Mouse (Mus musculus) forebrain, embryonic 14.5 days (tissue): ENCODE data around the gene Hoxa4. TPM values are rescaled to one million over a fixed set of nuclear protein-coding genes. Genes with fewer than 3 reads are reported as not detected.
A peak's percentile ranks its signal among the peaks of the same experiment; 100 is the strongest.

Source experiments
- ATAC-seq: fragments of 200-750 bp; cut with Nextera tagmentation; 2 replicates; pipeline ENCODE4 v1.8.0; 2017; ENCODE audit warnings: mild to moderate bottlenecking, moderate library complexity
- DNase-seq: peaks from one replicate; pipeline ENCODE4 v3.0.0-alpha.2; 2015; ENCODE audit warnings: low spot score
- H3K27ac ChIP-seq: fragments of 300-500 bp; sonication (generic); 2 replicates; pipeline ENCODE4 v1.5.1; 2014; ENCODE audit warnings: low read depth, mild to moderate bottlenecking, control low read depth, low read length, moderate library complexity
- H3K27me3 ChIP-seq: fragments of 300-500 bp; sonication (generic); replicated peaks from 2 replicates; pipeline ENCODE4 v1.6.1; 2014; ENCODE audit warnings: low read length, control low read depth, mixed read lengths; ENCODE audit not compliant: control insufficient read depth, insufficient read depth
- H3K36me3 ChIP-seq: fragments of 300-500 bp; sonication (generic); 2 replicates; pipeline ENCODE4 v1.6.1; 2014; ENCODE audit warnings: low read length, control low read depth; ENCODE audit not compliant: control insufficient read depth, insufficient read depth
- H3K4me1 ChIP-seq: fragments of 300-500 bp; sonication (generic); 2 replicates; pipeline ENCODE4 v1.6.1; 2014; ENCODE audit warnings: antibody characterized with exemption, low read length, control low read depth; ENCODE audit not compliant: control insufficient read depth, insufficient read depth
- H3K4me2 ChIP-seq: fragments of 300-500 bp; sonication (generic); 2 replicates; pipeline ENCODE4 v1.6.1; 2014; ENCODE audit warnings: mild to moderate bottlenecking, control low read depth, low read length
- H3K4me3 ChIP-seq: fragments of 300-500 bp; sonication (generic); 2 replicates; pipeline ENCODE4 v1.5.1; 2014; ENCODE audit warnings: low read depth, low read length, control low read depth
- H3K9ac ChIP-seq: fragments of 300-500 bp; sonication (generic); 2 replicates; pipeline ENCODE4 v1.6.1; 2014; ENCODE audit warnings: mild to moderate bottlenecking, low read length, control low read depth, moderate library complexity
- H3K9me3 ChIP-seq: fragments of 300-500 bp; sonication (generic); replicated peaks from 2 replicates; pipeline ENCODE4 v1.6.1; 2016; ENCODE audit warnings: low read length, control low read depth, mixed read lengths; ENCODE audit not compliant: control insufficient read depth
- WGBS: fragments of 180-500 bp; shearing (Covaris S2); extraction: QIAGEN DNeasy Blood & Tissue Kit; methylation state at CpG from one replicate; pipeline ENCODE4 v1.1.7; 2014; 5-methylcytosine and 5-hydroxymethylcytosine counted together
- polyA plus RNA-seq: library from polyadenylated mRNA; unstranded; fragments of >200 nt; fragmentation: Nextera tagmentation; extraction: Ambion mirVana; gene quantifications from 2 replicates; pipeline ENCODE4 v1.2.1, GENCODE M21; 2014

Hoxa4 gene
- polyA plus RNA-seq, 1 experiment from 2014 or later, result not detected

DNA sequence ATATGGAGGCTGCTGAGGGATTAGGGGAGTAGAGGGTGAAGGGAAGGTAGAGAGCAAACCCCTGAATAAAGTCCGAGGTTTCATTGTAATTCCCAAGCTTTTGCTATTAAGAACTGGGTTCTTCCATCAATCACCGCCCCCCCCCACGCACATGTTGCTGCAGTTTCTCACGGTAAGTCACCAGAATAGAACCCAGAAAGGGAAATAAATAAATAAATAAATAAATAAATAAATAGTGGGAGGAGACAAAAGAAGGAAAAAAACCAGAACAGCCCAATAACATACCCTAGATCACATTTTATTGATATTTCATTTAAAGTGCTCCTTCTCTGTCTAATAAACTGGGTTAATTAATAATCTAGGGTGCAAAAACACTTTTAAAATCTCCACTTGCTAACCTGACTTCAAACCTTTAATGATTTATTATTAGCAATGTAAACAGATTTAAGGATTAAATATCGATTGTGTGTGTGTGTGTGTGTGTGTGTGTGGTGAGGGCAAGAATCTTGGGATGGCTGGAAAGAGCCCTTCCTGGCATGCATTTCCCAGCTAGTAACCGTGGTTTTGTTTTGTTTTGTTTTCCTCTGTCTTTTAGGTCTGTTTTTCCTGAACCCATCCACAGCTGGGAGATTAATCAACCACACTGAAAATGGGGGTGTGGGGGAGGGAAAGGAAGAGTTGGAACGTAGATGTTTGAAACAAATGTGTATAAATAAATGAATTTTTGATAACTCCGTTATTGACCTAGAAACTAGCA is 30.0 kb downstream of the Hoxa4 start:
- 2% methylated on average over 8 of the region's 8 CpGs for WGBS
- H3K9ac ChIP-seq, result no peak overlapping the region
- peaks cover 95% of the 10 kb centered on the region for H3K27me3 ChIP-seq
- no peaks in the 10 kb centered on the region for H3K9me3 ChIP-seq
- no peak overlapping the region for H3K4me2 ChIP-seq
- no peak overlapping the region for H3K4me3 ChIP-seq
- no peak overlapping the region for H3K27ac ChIP-seq
- ATAC-seq (no peak), DNase-seq (no peak)
- H3K4me1 ChIP-seq, result peaks cover 8% of the 10 kb centered on the region; the same call in 1 of the 2 replicates
- no peaks in the 10 kb centered on the region for H3K36me3 ChIP-seq

DNA sequence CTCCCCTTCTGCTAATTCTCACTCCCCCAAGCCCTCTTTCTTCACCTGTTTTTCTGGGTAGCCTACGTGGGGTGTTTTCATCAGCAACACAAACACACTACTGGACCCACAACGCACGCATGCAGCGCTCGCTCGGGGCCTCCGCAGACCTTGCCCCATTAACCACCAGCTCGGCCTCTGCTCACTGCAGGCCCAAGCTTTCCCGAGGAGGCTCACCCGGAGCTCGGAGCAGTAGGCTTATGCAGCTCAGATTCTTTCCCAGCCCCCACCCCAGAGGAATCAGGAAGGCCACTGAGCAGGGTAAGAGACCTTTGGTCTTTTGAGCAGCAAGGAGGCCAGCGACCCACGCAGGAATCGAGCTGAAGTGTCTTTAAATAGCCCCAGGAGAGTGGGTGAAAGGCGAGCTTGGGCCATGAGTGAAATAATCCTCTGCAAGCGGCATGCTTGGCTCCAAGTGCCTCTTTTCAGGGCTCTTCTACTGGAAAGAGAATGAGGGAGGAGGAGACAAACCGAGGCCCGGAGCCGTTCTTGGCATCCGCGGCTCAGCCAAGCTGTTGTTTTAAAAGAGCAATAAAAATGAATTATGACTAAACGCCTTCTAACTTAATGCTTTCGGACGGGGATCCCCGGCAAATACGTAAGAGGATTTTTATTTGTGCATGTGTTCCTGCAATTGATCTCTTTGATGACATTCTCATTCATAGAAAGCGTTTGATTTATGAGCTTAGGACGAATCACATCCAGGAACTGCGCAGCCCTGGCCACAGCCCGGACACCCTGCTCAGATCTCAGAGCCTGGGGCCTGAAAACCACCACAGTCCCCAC is 30.8 kb downstream of the Hoxa4 start:
- no peak overlapping the region for H3K4me2 ChIP-seq
- ATAC-seq (no peak), DNase-seq (no peak)
- under 1% methylated on average over 30 of the region's 30 CpGs for WGBS
- no peak overlapping the region for H3K9ac ChIP-seq
- no peak overlapping the region for H3K27ac ChIP-seq
- H3K4me3 ChIP-seq, result no peak overlapping the region
- H3K27me3 ChIP-seq, result peaks cover 95% of the 10 kb centered on the region
- peaks cover 8% of the 10 kb centered on the region; the same call in 1 of the 2 replicates for H3K4me1 ChIP-seq
- no peaks in the 10 kb centered on the region for H3K9me3 ChIP-seq
- no peaks in the 10 kb centered on the region for H3K36me3 ChIP-seq

DNA sequence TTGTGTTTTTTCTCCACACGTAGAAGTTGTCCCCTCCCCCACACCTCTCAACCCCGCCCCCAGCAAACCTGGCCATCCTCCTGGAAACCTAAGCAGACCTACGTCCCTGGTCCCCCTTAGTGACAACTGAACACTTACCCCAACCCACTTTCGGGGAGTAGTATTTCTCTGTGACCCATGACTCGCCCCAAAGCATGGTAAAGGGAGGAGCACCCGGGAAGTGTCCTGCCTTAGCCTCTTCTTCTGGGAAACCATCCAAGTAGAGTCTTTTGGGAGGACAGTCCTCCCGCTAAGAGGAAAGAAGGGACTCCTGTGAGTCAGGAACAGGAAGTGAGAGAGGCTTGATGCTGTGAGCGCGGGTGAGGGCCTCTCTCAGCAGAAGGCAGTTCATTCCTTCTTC is 31.6 kb downstream of the Hoxa4 start:
- WGBS, result 3% methylated on average over 7 of the region's 9 CpGs
- Histone ChIP-seq H3K9me3 (no peaks in the 10 kb centered on the region), H3K36me3 (no peaks in the 10 kb centered on the region), H3K4me3 (no peak overlapping the region), H3K27me3 (peaks cover 95% of the 10 kb centered on the region), H3K4me2 (no peak overlapping the region), H3K27ac (no peak overlapping the region), H3K4me1 (peaks cover 8% of the 10 kb centered on the region; the same call in 1 of the 2 replicates), H3K9ac (no peak overlapping the region)
- DNase-seq (no peak), ATAC-seq (no peak)

DNA sequence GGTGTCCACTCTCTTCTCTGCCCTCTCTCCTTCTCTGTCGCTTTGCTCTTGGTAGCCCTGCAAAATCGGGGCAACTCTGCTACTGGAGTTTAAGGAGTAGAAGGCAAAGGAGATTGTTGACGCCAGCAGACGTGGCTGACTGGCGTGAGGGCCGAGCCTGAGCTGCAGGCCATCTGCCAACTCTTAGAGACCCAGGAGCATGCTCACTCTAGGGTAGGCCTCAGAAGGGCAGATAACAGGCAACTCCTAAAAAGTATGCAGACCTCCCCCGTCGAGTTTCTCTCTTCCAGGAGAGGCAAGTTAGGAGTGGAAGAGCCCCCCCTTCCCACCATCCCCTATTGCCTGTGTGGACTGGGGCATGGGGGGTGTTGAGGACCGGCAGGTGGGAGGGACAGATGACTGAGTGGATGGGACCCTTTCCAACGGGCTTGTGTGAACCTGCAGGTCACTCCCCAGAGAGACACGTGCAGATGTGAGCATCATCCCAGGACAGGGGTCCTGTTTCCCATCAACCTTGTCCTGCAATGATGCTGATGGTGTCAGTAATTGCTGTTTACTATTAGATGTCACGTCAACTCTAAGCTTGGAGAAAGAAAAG is 32.3 kb downstream of the Hoxa4 start:
- ATAC-seq (no peak), DNase-seq (no peak)
- H3K9me3 ChIP-seq, result no peaks in the 10 kb centered on the region
- H3K27me3 ChIP-seq, result peaks cover 95% of the 10 kb centered on the region
- H3K4me3 ChIP-seq, result no peak overlapping the region
- no peak overlapping the region for H3K27ac ChIP-seq
- H3K4me2 ChIP-seq, result peak overlapping the region; percentile 93
- H3K36me3 ChIP-seq, result no peaks in the 10 kb centered on the region
- H3K9ac ChIP-seq, result no peak overlapping the region
- WGBS, result 4% methylated on average over 12 of the region's 12 CpGs
- H3K4me1 ChIP-seq, result peaks cover 8% of the 10 kb centered on the region; the same call in 1 of the 2 replicates

DNA sequence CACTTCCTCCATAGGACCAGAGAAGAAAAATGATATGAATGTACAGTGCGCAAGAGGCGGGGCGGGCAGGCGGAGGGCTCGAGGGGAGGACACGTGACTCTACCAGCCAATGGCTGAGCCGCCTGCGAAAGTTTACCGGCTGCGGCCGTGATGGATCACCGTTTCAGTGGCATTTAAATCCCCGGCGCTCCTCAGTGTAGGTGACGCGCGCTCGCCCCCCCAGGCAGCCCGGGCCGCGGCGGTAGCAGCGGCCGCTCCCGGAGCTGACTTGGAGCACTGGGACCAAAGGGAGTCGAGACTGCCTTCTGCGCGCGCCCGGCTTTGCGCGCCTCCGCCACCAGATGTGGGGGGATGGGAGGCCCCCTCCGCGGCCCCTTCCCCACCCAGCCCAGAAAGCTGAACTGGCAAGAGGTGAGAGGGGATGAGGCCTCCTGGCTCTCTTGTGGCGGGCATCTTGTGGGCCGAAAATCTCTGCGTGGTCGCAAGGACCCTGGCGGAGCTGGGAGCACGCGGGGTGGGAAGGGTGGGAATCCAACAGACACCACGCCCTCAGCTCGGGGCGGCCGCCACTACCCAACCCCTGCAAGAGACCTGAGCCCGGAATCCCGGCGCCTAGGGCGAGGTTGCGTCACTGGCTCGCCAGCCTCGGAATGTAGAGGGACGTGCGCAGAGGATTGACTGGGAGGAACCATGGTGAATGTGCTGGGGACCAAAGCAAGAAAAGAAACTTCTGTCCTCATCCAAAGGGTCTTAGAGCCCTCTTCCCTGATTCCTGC is 33.1 kb downstream of the Hoxa4 start, which contains the start of gene Hoxa1:
Gene Hoxa1 (minus strand): TSS at position 42 of the 776 bp plus-strand sequence.
- H3K27me3 ChIP-seq, result peaks cover 96% of the 10 kb centered on the region
- H3K4me3 ChIP-seq, result peak within 1 kb of the TSS; percentile 44
- peak within 1 kb of the TSS; percentile 93 for H3K4me2 ChIP-seq
- WGBS, result under 1% methylated on average over 55 of the region's 55 CpGs
- H3K4me1 ChIP-seq, result peaks cover 8% of the 10 kb centered on the region; the same call in 1 of the 2 replicates
- no peak within 1 kb of the TSS for H3K27ac ChIP-seq
- no peaks in the 10 kb centered on the region for H3K36me3 ChIP-seq
- ATAC-seq (peak; percentile 82), DNase-seq (peak; percentile 62)
- no peaks in the 10 kb centered on the region for H3K9me3 ChIP-seq
- H3K9ac ChIP-seq, result no peak within 1 kb of the TSS; the same call in 1 of the 2 replicates

DNA sequence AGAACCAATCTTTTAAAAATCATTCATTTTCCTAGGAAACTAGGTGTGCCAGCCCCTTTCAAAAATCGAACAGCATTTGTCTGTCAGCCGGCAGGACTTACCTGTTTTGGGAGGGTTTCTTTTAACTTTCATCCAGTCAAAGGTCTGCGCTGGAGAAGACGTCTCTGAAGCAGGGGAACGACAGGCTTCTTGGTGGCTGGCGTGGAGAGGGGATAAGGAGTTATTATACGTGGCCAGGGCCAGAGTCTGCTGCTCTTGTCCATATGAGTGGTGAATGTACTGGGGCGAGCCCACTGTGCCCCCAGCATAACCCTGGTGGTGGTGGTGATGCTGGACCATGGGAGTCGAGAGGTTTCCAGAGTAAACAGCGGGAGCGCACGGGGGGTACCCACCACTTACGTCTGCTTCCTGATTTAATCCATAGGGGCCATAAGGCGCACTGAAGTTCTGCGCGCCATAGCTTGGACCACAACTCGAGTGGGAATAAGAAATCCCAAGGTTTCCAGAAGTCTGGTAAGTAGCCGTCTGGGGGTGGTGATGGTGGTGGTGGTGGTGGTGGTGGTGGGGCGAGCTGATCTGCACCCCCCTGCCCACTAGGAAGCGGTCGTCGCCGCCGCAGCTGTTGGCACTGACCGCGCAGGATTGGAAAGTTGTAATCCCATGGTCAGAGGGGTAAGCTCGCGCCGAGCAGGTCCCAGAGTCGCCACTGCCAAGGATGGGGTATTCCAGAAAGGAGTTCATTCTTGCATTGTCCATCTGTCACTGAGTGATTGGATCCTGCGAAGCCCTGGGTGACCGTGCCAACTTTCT is 33.9 kb downstream of the Hoxa4 start:
- Histone ChIP-seq H3K4me3 (peak overlapping the region; percentile 44), H3K27me3 (peaks cover 96% of the 10 kb centered on the region), H3K4me2 (peak overlapping the region; percentile 93), H3K4me1 (peaks cover 8% of the 10 kb centered on the region; the same call in 1 of the 2 replicates), H3K36me3 (no peaks in the 10 kb centered on the region), H3K27ac (no peak overlapping the region), H3K9ac (no peak overlapping the region), H3K9me3 (no peaks in the 10 kb centered on the region)
- no peak for DNase-seq
- 2% methylated on average over 32 of the region's 32 CpGs for WGBS
- no peak for ATAC-seq

DNA sequence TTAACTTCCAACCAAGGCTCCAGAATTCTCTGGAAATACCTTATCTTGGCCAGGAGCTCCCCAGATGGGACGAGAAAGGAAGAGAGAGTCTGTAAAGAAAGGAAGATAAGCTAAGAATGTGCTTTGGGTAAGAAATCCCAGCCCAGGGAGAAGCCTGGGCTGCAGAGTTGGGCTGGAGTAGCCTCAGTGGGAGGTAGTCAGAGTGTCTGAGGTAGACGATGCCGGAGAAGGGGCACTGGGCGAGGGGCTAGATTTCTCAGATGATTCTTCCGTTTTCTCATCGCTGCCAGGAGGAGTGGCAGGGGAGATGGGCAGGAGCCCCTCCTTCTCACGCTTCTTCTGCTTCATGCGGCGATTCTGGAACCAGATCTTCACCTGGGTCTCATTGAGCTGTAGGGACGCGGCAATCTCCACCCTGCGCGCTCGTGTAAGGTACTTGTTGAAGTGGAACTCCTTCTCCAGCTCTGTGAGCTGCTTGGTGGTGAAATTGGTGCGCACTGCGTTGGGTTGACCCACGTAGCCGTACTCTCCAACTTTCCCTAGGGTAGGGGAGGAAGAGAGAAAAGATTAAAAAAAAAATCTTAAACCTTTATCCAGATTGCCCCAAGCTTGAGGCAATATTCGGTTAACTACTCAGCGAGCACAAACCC is 34.9 kb downstream of the Hoxa4 start:
- 2% methylated on average over 20 of the region's 20 CpGs for WGBS
- DNase-seq (no peak), ATAC-seq (no peak)
- H3K36me3 ChIP-seq, result no peaks in the 10 kb centered on the region
- H3K4me1 ChIP-seq, result peaks cover 8% of the 10 kb centered on the region; the same call in 1 of the 2 replicates
- H3K9me3 ChIP-seq, result no peaks in the 10 kb centered on the region
- no peak overlapping the region for H3K27ac ChIP-seq
- H3K4me3 ChIP-seq, result no peak overlapping the region
- peaks cover 96% of the 10 kb centered on the region for H3K27me3 ChIP-seq
- H3K9ac ChIP-seq, result no peak overlapping the region
- no peak overlapping the region for H3K4me2 ChIP-seq
